Mouse (Mus musculus) heart, postnatal 0 days (tissue): ENCODE measurements around the gene Unc13b.

Experiments used
- CTCF ChIP-seq: IDR thresholded peaks from 2 replicates; pipeline ENCODE4 v1.5.1; 2016; ENCODE audit warnings: antibody characterized with exemption, control low read depth, low read depth
- EP300 ChIP-seq: IDR thresholded peaks from 2 replicates; pipeline ENCODE4 v1.6.1; 2016; ENCODE audit warnings: antibody characterized with exemption, low read depth

DNA sequence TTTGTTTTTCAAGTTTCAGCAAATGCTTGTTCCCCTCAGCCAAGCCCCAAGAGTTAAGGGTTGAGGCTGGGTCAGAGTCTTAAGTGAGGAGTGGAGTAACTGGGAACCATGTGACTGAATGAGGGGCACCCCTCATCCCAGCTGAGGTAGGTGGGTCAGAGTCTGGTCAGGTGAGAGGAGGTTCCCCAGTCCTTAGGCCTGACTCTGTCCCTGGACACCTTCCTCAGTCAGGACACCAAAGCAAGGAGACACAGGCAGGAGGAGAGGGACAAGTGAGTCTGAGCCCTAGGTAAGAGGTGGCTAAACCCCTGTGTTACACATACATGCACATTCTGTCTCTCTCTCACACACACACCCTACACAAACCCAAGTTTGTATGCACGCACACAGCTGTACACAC, 26.3 kb upstream of the Unc13b start:
- TF ChIP-seq EP300: no peak
- TF ChIP-seq CTCF: no peak
